Mouse (Mus musculus): Measurements from ENCODE around the gene Zfp423.

Zfp423 gene

DNA sequence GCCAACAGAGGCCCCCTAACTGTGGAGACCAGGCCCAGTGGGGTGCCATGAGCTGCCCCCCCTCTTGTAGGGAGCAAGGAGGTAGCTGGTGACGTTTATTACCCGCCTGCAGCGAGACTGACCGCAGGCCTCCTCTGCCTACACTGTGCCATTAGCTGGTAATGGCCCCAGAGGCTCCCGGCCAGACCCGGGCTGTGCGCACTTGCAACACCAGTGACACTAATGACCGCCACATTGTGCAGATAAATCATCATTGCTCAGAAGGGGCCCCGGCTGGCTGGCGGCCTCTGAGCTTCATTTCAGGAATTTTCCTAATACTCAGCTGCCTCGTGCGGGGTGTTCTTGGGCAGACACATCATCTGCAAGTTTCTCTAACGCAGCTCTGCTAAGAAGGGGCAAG lies 206.7 kb downstream of the Zfp423 start:
- in situ Hi-C loops (cut with MboI, MseI): no loop called here

DNA sequence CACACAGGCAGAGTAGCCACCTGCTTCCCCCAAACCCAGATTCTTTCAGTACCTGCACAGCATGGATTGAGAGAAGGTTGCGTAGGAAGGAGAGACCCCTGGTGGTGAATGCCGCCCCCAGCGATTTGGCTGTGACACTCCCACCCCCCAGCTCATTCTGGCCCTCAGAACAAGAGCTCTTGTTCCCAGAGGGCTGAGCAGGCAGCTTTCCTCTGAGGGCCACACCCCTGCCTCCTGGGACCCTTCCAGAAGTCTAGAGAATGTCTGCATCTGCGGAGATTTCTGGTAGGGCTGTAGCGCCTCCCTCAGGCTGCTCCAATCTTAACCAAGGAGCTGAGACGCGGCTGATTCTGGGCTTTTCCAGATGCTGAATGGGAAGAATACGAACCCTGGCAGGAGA lies 211.8 kb downstream of the Zfp423 start:
- in situ Hi-C loops (cut with MboI, MseI): no loop called here

DNA sequence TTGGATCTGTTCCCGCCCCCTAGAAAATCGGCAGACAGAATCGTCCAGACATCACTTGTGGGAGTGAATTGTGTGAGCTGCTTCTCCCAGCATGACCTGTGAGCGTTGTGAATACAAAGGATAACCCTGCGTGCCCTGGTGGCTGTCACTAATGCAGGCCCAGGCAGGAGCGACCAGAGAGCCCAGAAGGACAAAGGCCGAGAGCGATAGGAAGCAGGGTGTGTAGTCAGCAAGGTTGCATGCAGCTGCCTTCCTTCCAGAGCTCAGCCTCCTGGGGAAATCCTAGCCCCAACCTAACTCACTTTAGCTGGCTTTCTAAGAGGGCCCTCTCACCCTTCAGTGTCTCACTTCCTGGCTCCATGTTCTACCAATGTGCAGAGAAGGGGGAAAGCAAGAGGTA lies 212.3 kb downstream of the Zfp423 start:
- in situ Hi-C loops (cut with MboI, MseI): no loop called here

GRCm38 (mm10) chr8:87746072-87746471 lies 213.3 kb downstream of the Zfp423 start:
- in situ Hi-C loops (cut with MboI, MseI): no loop called here

DNA sequence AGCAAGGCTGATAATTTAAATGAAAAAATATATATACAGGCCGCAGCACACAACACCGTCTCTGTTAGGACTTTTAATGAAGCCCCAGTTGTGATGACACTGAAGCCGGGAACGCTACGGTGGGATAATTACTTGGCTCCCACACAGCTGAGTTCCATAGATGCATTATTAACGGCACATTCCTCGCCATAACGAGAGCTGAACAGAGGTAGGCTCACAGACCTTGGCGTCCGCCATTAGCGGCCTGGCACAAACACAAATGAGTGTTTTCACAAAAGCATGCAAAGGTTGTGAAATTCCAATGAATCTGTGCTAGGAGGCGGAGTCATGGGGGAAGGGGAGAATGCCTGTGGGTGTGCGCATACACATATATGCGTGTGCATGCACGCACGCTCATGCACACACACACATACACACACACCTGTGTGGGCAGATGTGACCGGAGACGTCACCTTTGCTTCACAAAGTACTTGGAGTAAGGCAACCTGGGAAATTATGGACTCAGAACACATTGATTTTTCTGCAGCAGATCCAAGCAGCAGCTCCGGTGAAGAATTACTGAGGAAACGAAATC lies 214.2 kb downstream of the Zfp423 start:
- in situ Hi-C loops (cut with MboI, MseI): no loop called here

DNA sequence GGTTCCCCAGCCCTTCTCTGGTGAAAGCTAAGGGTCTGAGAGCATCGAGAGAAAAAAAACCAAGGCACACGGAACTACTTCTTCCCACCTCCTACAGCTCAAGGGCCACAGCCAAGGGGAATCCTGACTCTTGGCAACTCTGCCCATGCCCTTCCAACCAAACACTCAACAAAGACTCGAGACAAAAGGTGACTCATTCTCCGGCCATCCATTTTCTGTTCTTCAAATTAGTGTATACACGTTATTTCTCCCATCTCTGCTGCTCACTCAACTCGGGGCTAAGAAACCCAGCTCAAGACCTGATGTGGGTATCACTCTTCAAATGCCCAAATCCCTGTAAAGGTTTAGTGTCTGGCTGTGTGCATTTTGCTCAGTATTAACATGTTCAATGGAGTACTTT lies 214.8 kb downstream of the Zfp423 start:
- in situ Hi-C loops (cut with MboI, MseI): no loop called here

DNA sequence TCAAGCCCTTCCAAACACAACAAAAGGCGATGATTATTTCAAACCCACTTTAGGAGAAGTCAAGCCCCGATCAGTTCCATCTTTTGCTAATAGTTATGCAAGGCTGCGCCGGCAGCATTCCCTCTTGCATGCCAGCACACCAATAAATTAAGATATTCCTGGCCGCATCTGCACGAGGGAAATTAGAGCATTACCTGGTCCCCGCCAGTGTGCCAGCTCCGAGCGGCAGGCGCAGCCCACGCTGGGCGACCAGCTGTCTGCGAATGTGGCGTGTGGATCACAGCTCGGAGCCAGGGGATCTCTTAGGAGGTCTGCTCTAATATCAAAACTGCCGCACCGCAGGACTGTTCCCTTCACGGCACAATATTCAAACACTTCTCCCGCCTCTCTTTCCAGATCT lies 217.4 kb downstream of the Zfp423 start:
- in situ Hi-C loops (cut with MboI, MseI): no loop called here

DNA sequence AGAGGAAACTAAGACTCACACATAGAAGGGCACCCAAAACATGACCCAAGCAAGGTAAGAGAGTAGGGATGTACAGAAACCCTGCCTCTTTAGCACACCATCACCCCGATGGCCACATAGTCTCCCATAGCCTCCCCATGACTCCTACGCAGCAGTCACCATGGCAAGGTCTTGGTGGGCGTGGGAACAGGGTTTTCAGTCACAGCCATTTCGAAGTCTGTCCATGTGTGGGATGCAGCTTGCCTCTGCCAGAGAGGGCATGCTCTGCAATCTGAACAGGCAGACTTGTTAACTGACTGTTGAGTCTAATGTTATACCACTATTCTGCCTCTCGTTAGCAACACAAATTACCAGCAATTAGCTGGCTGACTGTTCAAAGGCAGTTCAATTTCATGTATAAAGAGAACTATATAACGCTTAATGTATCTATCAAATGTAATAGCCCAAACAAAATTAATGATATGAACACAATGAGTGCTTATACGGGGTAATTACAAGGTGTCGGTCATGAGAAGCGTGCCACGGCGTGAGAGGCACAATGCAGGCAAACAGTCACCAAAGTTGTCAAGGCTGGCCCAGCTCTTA lies 218.4 kb downstream of the Zfp423 start:
- in situ Hi-C loops (cut with MboI, MseI): no loop called here

- in situ Hi-C loops (cut with MboI, MseI): no loop called here
These were observed 221.5 kb downstream of the Zfp423 start for GRCm38 (mm10) chr8:87737900-87738299.

DNA sequence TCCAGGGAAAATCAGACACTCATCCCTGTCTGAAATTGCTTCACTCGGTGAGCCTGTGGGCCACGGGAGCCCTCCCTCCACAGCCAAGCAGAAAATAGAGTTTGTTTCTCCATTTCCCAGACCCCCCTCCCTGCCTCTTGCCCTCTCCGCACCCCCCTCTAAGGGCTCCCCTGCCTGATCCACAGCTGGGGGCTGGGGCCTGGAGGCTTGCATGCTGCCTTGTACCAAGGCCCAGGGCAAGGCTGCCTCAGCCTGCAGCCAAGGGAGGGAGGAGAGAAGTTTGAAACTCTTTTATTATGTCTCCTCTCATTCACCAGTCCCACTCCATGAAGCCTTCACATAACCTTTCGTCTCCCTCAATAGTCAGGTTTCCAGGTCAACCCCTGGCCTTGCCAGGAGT lies 224.5 kb downstream of the Zfp423 start:
- in situ Hi-C loops (cut with MboI, MseI): no loop called here

- in situ Hi-C loops (cut with MboI, MseI): no loop called here
These were observed 224.9 kb downstream of the Zfp423 start for GRCm38 (mm10) chr8:87734496-87734895.

- in situ Hi-C loops (cut with MboI, MseI): no loop called here
These were observed 228.3 kb downstream of the Zfp423 start for GRCm38 (mm10) chr8:87731062-87731461.

DNA sequence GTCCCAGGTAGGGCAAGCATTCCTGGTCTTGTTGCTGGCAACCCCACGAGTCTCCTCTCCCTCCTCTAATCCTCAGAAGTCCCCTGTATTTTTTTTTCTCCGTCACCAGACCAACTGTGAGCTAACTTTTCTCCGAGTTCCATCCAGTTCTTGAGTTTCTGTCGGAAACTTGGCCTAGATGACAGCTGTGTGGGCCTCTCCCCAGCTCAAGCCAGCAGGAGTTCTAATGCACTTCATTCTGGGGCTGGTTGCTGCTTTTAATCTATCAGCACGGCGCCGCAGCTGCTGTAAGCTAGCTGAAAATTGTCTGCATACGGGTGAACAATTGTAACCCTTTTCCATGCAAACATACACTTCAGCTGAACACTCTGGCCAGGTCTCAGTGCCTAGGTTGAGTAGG lies 236.4 kb downstream of the Zfp423 start:
- in situ Hi-C loops (cut with MboI, MseI): no loop called here

DNA sequence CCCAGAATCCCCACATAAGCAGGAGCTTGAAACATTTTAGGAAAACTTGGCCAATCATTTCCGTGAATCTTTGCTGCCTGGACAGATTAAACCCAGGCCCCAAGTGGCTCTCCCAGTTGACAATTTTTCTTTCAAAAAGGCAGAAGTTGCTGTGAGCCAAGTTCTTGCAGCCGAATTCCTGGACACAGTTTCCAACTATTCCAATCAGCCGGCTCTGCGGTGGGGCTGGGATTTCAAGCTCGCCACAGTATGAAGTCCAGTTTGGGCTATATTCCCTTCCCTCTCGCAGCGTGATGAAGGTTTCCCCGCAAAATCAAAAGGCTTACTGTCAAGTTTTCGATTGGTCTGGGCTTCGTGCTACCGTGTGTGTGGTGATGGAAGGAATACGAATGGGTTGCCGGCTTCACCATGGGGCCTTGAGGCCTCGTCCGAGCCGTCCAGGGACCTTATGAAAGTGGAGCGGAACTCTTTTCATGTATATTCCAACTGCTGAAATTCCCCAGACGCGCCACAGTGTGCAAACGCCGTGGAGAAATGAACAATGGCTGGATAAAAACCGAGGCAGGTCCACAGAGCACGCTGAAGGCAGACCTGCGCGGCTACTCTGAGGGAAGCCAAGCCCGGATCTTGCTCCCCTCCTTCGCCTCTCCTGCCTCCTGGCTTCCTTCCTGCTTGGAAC lies 240.1 kb downstream of the Zfp423 start:
- in situ Hi-C loops (cut with MboI, MseI): no loop called here

DNA sequence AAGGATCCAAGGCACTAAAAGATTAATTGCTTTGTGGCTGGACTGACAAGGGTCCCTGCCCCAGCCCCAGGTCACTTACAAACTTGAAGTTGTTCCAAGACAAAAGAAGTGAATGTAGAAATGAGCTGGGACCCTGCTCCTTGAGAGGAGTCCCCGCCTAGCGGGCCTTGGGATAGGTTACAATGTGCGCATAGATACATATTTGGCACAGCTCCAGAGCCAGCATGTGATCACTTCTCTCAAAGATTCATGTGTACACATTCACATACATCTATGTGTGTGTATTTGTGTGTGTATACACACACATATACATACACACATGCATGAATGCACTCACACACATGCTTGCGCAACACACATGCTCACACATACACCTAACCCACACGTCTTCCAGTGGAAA lies 241.9 kb downstream of the Zfp423 start:
- in situ Hi-C loops (cut with MboI, MseI): no loop called here

- in situ Hi-C loops (cut with MboI, MseI): no loop called here
These were observed 242.6 kb downstream of the Zfp423 start for GRCm38 (mm10) chr8:87716726-87717248.

GRCm38 (mm10) chr8:87715731-87716682 lies 243.4 kb downstream of the Zfp423 start:
- in situ Hi-C loops (cut with MboI, MseI): no loop called here

DNA sequence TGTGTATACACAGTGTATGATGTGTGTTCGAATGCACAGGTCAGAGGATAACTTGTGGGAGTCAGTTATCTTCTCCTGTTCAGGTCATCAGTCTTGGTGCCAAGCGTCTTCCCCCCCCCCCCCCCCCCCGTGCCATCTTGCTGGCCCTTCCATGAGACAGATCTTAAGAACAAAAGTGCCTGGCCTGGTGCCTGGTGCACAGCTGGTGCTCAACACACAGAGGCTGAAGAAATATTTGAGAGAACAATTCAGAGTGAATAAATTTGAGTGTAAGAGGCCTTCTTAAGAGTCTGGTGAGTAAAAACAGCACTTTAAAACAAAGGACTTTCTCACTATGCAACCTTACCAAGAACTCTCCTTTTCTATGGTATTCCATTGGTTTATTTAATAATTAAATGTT lies 245.4 kb downstream of the Zfp423 start:
- in situ Hi-C loops (cut with MboI, MseI): no loop called here

DNA sequence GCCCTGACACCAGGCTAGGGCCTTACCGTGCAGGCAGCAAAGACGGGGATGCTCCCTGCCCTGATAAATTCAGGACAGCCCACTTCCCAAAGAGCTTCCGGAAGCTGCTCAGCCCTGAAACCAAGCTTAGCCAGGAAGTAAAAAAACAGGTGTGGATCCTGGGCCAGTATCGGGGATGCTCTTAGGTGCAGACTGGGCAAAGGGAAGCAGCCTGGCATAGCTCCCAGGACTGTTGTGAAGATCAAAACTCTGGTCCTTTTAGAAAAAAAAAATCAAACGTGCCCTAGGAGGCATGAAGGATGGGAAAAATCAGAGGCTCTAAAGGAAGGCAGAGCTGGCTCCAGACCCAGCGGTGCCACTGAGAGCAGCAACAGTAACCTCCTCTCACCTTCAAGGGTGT lies 247.4 kb downstream of the Zfp423 start:
- in situ Hi-C loops (cut with MboI, MseI): no loop called here

DNA sequence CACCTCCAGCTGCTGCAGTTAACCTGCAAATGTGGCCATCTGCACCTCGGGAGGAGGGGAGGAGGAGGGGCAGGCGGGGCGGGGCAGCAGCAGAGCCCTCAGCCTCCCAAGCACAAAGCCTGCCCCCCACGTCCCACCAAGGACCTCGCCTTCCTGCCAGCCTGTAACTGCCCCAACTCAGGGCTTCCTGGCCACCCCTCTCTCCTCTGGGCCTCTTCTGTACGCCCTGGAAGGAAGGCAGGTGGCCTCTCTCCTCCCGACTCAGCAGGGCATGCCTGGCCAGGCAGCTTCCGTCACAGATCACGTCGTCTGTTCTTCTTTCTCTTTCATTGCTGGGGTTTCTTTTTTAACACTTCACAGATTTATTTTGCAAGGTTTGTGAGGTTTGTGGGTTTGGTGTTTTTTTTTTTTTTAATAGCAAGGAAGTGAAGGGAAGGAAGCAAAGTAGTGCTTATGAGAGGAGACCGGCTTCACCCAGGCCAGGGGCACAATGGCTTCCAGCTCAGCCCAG lies 251.2 kb downstream of the Zfp423 start:
- in situ Hi-C loops (cut with MboI, MseI): no loop called here

DNA sequence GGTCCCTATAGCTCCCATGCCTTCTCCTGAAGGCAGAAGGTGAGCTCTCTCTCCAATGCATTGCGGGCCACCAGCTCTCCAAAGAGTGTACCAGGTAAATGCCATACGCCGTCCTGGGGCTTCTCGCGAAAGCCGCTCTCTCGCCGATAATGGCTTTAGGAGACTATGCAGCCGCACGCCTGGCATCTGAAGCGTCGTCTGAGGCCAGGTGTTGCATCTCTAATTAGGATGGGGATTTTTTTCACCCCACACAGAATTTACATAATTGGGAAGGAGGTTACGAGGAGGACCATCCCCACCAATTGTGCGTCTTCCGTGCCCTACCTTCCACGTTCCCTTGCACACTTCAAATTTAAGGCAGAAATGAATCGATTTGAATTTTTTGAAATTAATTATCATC lies 252.2 kb downstream of the Zfp423 start:
- in situ Hi-C loops (cut with MboI, MseI): no loop called here

- in situ Hi-C loops (cut with MboI, MseI): no loop called here
These were observed 254.6 kb downstream of the Zfp423 start for GRCm38 (mm10) chr8:87704756-87705155.
